Mouse (Mus musculus) neural tube, embryonic 15.5 days (tissue): Measurements from ENCODE around the gene Hlf. TPM values are rescaled to one million over a fixed set of nuclear protein-coding genes. Genes with fewer than 3 reads are reported as not detected.

Source experiments
- ATAC-seq: fragments of 200-750 bp; cut with Nextera tagmentation; 2 replicates; pipeline ENCODE4 v1.8.0; 2017; ENCODE audit warnings: mild to moderate bottlenecking, moderate TSS enrichment, moderate library complexity; ENCODE audit not compliant: low FRiP score
- H3K27ac ChIP-seq: fragments of 300-500 bp; sonication (generic); replicated peaks from 2 replicates; pipeline ENCODE4 v1.5.1; 2015; ENCODE audit warnings: mild to moderate bottlenecking, inconsistent platforms
- H3K27me3 ChIP-seq: fragments of 300-500 bp; sonication (generic); replicated peaks from 2 replicates; pipeline ENCODE4 v1.6.1; 2015; ENCODE audit warnings: inconsistent platforms
- H3K36me3 ChIP-seq: fragments of 300-500 bp; sonication (generic); 2 replicates; pipeline ENCODE4 v1.6.1; 2015; ENCODE audit warnings: inconsistent platforms
- H3K4me1 ChIP-seq: fragments of 300-500 bp; sonication (generic); 2 replicates; pipeline ENCODE4 v1.6.1; 2015; ENCODE audit warnings: inconsistent platforms
- H3K4me2 ChIP-seq: fragments of 300-500 bp; sonication (generic); 2 replicates; pipeline ENCODE4 v1.6.1; 2015; ENCODE audit warnings: inconsistent platforms, mild to moderate bottlenecking, moderate library complexity
- H3K4me3 ChIP-seq: fragments of 300-500 bp; sonication (generic); replicated peaks from 2 replicates; pipeline ENCODE4 v1.5.1; 2015; ENCODE audit warnings: mild to moderate bottlenecking, inconsistent platforms
- H3K9ac ChIP-seq: fragments of 300-500 bp; sonication (generic); replicated peaks from 2 replicates; pipeline ENCODE4 v1.6.1; 2015; ENCODE audit warnings: mild to moderate bottlenecking, inconsistent platforms
- H3K9me3 ChIP-seq: fragments of 300-500 bp; sonication (generic); replicated peaks from 2 replicates; pipeline ENCODE4 v1.6.1; 2016; ENCODE audit warnings: inconsistent platforms
- WGBS: fragments of 180-500 bp; shearing (Covaris S2); methylation state at CpG from one replicate; pipeline ENCODE4 v1.1.7; 2015; ENCODE audit warnings: mixed read lengths; 5-methylcytosine and 5-hydroxymethylcytosine counted together
- polyA plus RNA-seq: library from polyadenylated mRNA; unstranded; fragments of >200 nt; fragmentation: Nextera tagmentation; extraction: Ambion mirVana; gene quantifications from 2 replicates; pipeline ENCODE4 v1.2.1, GENCODE M21; 2015

Gene Hlf
- 2.6 and 3.2 TPM in 2 replicates for polyA plus RNA-seq

DNA sequence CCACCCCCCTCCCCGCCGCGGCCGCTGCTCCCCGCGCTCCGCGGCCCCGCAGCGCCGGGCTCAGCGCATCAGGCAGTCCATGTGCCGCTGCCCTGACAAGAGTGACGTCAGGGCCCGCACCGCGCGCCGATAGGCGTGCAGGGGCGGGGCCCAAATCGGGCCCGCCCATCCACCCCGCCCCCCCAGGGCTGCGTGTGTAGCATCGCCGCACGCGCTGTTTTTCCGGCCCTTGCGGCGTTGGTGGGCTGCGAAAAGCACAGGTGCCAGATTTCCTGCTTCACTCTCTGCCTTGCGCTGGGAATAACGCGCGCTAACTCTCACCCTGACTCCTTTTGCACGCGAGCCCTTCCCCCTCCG, at the start of gene Hlf:
Hlf (minus strand) TSS at position 79 of the 357 bp plus-strand sequence.
- H3K27me3 ChIP-seq = peaks cover 39% of the 10 kb centered on the region
- peaks cover 34% of the 10 kb centered on the region for H3K4me1 ChIP-seq
- H3K4me2 ChIP-seq = peak within 1 kb of the TSS; percentile 96
- no peak within 1 kb of the TSS for H3K27ac ChIP-seq
- WGBS = under 1% methylated on average over 39 of the region's 40 CpGs
- peak within 1 kb of the TSS; percentile 51 for H3K4me3 ChIP-seq
- no peaks in the 10 kb centered on the region for H3K9me3 ChIP-seq
- peak; percentile 96 for ATAC-seq
- no peaks in the 10 kb centered on the region for H3K36me3 ChIP-seq
- peak within 1 kb of the TSS; percentile 53 for H3K9ac ChIP-seq

DNA sequence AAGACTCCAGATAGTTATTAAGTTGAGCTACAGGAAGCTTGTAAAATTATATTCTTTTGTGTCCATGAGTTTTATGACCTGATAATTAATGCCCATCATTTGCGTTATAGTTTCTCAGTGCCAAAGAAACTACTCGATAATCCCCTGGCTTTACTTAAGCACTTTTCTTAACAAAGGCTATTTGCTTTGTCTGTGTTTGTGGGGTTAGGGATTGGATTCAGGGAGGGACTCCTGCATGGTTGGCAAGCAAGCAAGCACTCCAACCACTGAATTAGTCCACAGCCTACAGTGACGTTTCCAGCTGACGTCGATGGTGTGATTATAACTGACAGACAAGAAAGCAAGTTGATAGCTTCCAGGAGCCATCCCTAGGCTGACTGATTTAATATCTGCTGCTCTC, 48.1 kb upstream of the Hlf start:
- Histone ChIP-seq H3K9me3 (no peaks in the 10 kb centered on the region), H3K27me3 (no peaks in the 10 kb centered on the region), H3K4me2 (no peak overlapping the region), H3K9ac (no peak overlapping the region), H3K4me3 (no peak overlapping the region), H3K27ac (no peak overlapping the region), H3K36me3 (no peaks in the 10 kb centered on the region), H3K4me1 (no peaks in the 10 kb centered on the region)
- ATAC-seq = no peak
- WGBS = 59% methylated on average over 5 of the region's 5 CpGs

DNA sequence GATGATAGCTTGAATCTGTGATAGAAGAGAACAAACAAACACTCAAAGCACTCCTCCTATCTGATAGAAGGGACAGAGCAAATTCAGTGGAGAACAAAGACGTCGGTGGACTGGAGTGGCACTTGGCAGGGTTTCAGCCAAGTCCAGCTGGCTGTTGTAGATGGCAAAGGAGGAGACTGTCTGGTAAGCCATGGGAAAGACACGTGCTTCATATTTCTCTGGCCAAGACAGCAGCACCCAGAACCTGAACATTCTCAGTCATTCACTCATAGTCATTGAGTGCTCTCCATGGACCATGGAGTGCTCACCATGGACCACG, 34.5 kb upstream of the Hlf start:
- Histone ChIP-seq H3K27me3 (no peaks in the 10 kb centered on the region), H3K9me3 (no peaks in the 10 kb centered on the region), H3K36me3 (no peaks in the 10 kb centered on the region), H3K4me2 (no peak overlapping the region), H3K9ac (no peak overlapping the region), H3K27ac (no peak overlapping the region), H3K4me1 (peaks cover 3% of the 10 kb centered on the region; the same call in 1 of the 2 replicates), H3K4me3 (no peak overlapping the region)
- no peak for ATAC-seq
- WGBS = 87% methylated on average over 4 of the region's 4 CpGs

DNA sequence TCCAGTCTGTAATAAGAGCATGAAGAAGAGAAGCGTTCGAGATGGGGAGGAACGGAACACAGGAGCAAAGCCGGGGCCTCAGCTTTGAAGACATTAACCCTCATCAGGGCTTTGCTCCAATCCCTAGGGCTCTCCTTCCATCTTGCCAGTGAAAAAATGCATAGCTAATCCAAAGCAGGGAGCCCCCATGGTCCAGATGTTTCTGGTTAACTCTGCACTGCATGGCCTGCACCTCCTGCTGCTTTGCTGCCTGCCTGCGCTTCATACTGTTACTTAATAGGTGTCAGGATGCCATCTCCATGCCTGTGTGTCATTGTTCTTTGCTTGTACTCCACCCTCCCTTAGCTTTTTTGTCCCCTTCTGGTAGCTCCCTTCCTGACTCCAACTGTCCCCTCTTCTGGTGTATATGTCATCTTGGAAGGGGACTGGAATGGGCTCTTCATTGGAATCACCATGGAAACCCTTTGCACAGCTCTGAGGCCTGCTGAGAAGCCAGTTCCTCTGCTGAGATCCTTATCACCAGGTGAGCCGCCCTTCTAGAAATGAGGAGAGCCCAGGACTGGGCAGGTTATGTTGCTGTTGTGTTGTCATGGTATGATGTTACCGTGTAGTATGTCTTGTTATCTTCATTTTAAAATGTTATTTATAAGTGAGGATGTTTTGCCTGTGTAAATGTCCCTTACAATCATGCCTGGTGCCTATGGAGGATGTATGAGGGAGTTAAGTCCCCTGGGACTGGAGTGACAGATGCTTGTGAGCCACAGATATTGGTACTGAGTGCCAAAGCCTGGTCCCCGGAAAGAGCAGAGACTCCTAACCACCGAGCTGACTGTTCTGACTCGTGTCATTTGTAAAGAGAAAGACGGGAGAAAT, 33.9 kb upstream of the Hlf start:
- WGBS = 80% methylated on average over 11 of the region's 11 CpGs

DNA sequence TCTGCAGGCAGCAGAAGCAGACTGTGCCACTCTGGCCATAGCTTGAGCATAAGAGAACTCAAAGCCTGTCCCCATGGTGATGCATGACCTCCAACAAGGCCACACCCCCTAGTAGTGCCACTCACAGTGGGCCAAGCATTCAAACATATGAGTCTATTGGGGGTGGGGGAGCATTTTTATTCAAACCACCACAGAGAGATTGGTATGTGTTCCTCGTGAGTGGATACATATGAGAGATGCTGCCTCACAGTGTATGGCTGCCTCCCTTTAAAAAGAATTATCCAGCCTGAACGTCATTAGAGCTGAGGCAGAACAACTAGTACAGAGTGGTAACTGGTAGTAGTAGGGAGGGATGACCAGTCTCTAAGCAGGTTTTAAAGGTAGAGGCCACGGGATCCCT, 33.2 kb upstream of the Hlf start:
- WGBS = 74% methylated on average over 3 of the region's 3 CpGs
- no peak for ATAC-seq

More for the DNA sequence above, 33.9 kb upstream of the Hlf start:
- Histone ChIP-seq H3K4me2 (no peak overlapping the region), H3K4me3 (no peak overlapping the region), H3K4me1 (peaks cover 3% of the 10 kb centered on the region; the same call in 1 of the 2 replicates), H3K27ac (no peak overlapping the region), H3K9me3 (no peaks in the 10 kb centered on the region), H3K9ac (no peak overlapping the region), H3K36me3 (no peaks in the 10 kb centered on the region), H3K27me3 (peaks cover 2% of the 10 kb centered on the region; the same call in 1 of the 2 replicates)
- no peak for ATAC-seq

DNA sequence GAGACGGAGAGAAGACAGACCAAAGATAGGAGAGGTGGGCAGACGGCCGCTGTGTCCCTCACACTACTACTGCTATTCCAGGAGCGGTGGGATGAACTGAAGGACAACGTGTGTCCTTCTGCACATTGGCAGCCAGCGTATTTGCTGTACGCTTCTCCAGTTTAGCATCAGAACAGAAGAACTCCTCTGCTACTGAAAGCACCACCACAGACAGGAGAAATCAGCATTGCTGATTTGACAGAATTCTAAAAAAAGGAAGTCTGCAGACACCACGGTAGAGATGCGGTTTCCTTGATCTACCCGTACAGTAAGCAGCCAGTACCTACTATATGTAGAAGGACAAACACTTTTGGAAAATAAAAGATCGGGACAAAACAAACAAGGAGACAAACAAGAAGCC, 29.0 kb upstream of the Hlf start:
- H3K4me1 ChIP-seq = peaks cover 17% of the 10 kb centered on the region
- WGBS = 92% methylated on average over 11 of the region's 11 CpGs
- no peaks in the 10 kb centered on the region for H3K9me3 ChIP-seq
- no peaks in the 10 kb centered on the region for H3K36me3 ChIP-seq
- no peak overlapping the region for H3K27ac ChIP-seq
- no peak overlapping the region for H3K4me3 ChIP-seq
- ATAC-seq = no peak
- H3K4me2 ChIP-seq = no peak overlapping the region
- H3K9ac ChIP-seq = no peak overlapping the region
- peaks cover 8% of the 10 kb centered on the region for H3K27me3 ChIP-seq

More for the DNA sequence above, 33.2 kb upstream of the Hlf start:
- Histone ChIP-seq H3K4me3 (no peak overlapping the region), H3K27me3 (peaks cover 8% of the 10 kb centered on the region), H3K27ac (no peak overlapping the region), H3K9me3 (no peaks in the 10 kb centered on the region), H3K36me3 (no peaks in the 10 kb centered on the region), H3K4me2 (no peak overlapping the region), H3K9ac (no peak overlapping the region), H3K4me1 (peaks cover 3% of the 10 kb centered on the region; the same call in 1 of the 2 replicates)

DNA sequence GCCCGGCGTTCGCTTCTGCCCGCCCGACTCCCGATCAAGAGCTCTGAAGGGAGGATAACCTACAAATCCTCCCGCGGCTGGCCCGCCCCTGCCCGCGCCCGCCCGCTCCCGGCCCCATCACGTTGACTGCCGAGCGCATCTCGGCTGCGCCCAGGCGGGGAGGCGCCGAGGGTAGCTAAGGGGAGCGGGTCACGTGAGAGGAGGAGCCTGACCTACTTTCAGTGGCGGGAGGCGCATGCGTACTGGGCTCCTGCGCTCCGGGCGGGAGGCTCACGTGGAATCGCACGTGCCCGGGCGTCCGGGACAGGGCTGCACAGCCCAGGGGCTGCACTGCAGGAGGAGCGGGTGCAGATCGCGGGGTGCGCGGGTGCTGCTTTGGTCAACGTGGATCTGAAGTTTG, 27.2 kb upstream of the Hlf start:
- Histone ChIP-seq H3K4me2 (peak overlapping the region; percentile 76), H3K4me1 (peaks cover 14% of the 10 kb centered on the region), H3K36me3 (no peaks in the 10 kb centered on the region), H3K27me3 (peaks cover 8% of the 10 kb centered on the region), H3K9me3 (no peaks in the 10 kb centered on the region), H3K9ac (peak overlapping the region; percentile 23; the same call in 1 of the 2 replicates), H3K27ac (no peak overlapping the region), H3K4me3 (peak overlapping the region; percentile 40)
- under 1% methylated on average over 42 of the region's 42 CpGs for WGBS
- peak; percentile 99 for ATAC-seq

DNA sequence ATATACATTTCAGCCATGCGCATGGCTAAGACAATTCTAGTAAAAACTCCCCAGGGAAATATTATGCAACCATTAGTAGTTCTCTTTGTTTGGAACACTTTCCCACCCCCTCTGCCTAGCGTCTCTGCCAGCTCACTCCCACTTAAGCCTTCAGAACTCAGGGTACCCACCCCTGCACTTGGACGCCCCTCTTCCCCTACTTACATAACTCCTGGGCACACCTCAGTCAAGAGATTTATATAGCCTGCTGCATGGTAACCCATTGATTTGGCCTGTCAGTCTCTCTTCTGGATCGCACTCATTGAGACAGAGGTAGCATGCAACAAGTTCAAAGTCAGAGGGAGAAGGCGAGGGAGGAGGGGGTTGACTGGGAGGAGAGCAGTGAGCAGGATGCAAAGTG, 26.3 kb upstream of the Hlf start:
- no peak overlapping the region for H3K9ac ChIP-seq
- peaks cover 14% of the 10 kb centered on the region for H3K4me1 ChIP-seq
- peak overlapping the region; percentile 76; the same call in 1 of the 2 replicates for H3K4me2 ChIP-seq
- no peak overlapping the region for H3K27ac ChIP-seq
- peaks cover 8% of the 10 kb centered on the region for H3K27me3 ChIP-seq
- 70% methylated on average over 5 of the region's 5 CpGs for WGBS
- H3K4me3 ChIP-seq = no peak overlapping the region
- ATAC-seq = no peak
- H3K36me3 ChIP-seq = no peaks in the 10 kb centered on the region
- no peaks in the 10 kb centered on the region for H3K9me3 ChIP-seq

DNA sequence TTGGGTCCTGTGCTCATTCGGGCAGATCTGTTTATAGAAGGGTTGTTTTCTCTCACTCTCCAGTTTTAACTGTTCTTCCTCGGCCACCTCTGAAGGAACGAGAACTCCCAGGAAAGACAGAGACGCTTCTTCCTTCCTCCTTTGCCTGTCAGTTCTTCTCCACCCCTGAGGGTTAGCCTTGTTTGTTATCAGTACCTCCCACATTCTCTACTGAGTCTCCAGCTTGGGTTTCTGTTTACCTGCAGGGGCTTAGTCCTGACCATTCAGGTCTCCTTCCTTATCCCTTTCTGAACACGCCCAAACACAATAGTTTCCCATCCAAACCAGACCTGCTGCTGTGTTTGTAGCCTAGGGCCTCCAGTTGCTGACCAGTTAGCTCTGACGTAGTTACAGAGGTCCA, 8.2 kb upstream of the Hlf start:
- H3K4me2 ChIP-seq = no peak overlapping the region

DNA sequence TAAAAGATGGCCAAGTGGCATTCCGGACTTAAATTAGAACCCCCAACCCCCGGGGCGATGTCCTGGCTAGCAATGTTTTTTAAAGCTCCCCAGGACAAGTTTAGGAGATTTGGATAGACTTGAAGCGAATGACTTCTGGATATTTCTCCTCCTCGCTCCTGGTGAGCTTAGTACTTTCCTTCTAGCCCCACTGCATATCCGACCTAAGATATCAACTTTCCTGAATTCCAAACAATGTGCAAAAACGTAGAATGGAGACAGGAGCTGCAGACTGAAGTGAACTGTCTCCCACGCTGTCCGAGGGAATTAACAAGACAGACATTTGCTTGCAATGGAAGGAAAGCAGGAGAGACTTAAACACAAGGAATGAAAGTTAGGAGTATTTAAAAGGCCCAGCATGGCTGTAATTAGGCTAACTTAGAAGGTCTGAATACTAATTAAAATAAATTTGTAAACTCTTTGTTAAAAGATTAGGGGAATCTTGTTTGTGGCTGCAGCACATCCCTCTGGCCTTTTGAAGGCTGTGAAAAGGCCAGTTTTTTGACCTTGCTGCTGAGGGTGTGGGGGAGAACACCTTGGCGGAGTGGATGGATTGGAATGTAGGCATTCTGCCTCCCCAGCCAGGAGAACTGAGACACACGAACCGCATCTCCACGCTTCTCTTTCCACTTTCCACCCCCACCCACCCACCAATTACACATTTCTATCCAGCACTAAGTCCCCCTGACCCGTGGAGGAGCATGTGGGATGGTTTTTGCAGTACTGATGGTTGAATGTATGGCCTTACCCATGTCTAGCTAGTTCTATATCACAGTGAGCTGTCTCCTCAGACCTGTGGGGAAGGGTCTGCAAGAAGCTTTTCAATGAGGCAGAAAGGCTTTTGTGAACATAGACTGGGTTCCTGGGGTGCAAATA, 833 bp upstream of the Hlf start:
- no peak overlapping the region; the same call in 1 of the 2 replicates for H3K9ac ChIP-seq
- WGBS = 17% methylated on average over 14 of the region's 14 CpGs
- no peaks in the 10 kb centered on the region for H3K36me3 ChIP-seq

More for the DNA sequence above, 8.2 kb upstream of the Hlf start:
- no peak for ATAC-seq
- Histone ChIP-seq H3K9me3 (no peaks in the 10 kb centered on the region), H3K27ac (no peak overlapping the region), H3K4me3 (no peak overlapping the region), H3K27me3 (no peaks in the 10 kb centered on the region), H3K9ac (no peak overlapping the region), H3K4me1 (no peaks in the 10 kb centered on the region), H3K36me3 (no peaks in the 10 kb centered on the region)
- WGBS = 72% methylated on average over 6 of the region's 6 CpGs

DNA sequence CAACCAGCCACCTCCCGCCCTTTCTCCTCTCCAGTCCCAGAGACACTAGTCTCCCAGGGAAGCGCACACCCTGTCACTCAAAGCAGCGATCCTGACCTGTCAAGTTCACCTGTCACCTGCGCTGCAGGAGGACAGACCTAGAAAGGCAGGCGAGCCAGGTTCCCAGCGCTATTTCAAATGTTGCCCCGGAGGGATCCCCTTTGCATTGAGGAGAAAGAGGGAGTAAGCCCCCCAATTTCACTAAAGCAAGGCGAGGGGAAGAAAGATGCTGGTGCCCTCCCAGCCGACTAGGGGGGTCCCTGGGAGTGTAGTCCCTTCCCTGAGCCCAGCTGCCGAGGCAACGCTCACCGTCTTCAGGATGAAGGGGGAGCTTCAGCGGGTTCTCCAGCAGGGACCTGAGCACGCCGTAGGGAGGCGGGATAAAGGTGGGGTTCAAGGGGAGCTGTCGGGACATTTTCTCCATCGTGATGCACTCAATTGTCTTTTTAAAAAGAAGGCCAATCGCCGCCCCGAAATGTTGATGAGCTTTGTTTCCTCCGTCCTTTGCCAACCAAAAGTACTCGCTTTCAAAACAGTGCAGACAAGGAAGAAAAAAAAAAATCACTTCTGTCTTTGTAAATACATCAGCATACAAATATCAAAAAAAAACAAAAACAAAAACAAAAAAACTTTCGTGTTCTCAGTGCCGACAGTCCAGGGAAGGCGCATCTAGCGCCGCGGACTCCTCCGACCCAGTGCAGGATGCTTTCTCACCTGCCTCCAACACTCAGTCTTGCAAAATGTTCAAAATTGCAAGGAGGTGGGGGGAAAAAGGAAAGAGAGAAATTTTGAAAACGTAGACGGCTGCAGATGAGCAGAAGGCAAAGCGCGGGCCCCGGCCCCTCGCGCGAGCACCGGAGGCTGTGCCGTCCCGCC, 536 bp downstream of the Hlf start:
- H3K4me2 ChIP-seq = peak overlapping the region; percentile 96
- no peaks in the 10 kb centered on the region for H3K36me3 ChIP-seq
- peaks cover 41% of the 10 kb centered on the region for H3K27me3 ChIP-seq
- H3K9me3 ChIP-seq = no peaks in the 10 kb centered on the region
- ATAC-seq = peak; percentile 62
- peak overlapping the region; percentile 53 for H3K9ac ChIP-seq
- peak overlapping the region; percentile 51 for H3K4me3 ChIP-seq
- peaks cover 34% of the 10 kb centered on the region for H3K4me1 ChIP-seq
- no peak overlapping the region for H3K27ac ChIP-seq
- WGBS = under 1% methylated on average over 40 of the region's 41 CpGs

More for the DNA sequence above, 833 bp upstream of the Hlf start:
- Histone ChIP-seq H3K4me3 (peak overlapping the region; percentile 51), H3K27ac (no peak overlapping the region), H3K4me1 (peaks cover 34% of the 10 kb centered on the region), H3K27me3 (peaks cover 31% of the 10 kb centered on the region), H3K9me3 (no peaks in the 10 kb centered on the region), H3K4me2 (peak overlapping the region; percentile 96)
- ATAC-seq = no peak
